Mouse (Mus musculus): ENCODE results near the gene Map2. TPM values are rescaled to one million over a fixed set of nuclear protein-coding genes. Genes with fewer than 3 reads are reported as not detected.

The Map2 gene
- total RNA-seq, 2 experiments from 2014 or later, result 5.5 to 5.8 TPM

DNA sequence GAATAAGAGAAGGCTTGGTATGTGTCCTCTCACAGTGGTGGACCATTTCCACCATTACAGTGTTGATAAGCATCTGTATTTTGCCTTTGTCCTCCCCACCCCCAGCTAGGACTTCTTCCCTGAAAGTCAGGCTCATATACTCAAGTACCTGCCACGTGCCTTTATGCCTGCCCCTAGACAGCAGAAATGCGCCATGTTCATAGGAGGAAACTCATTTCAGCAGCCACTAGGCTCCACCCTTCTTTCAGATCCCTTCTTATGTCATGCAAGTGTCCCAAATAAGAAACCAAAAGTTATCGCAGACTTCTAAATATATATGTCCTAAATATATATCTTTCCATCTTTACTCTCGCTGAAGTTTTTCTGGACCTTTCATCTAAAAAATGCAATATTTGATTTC, 21.2 kb downstream of the Map2 start:
- intact Hi-C loops (cut with DNase I), result no loop called here
- DNase-seq, result no peak

DNA sequence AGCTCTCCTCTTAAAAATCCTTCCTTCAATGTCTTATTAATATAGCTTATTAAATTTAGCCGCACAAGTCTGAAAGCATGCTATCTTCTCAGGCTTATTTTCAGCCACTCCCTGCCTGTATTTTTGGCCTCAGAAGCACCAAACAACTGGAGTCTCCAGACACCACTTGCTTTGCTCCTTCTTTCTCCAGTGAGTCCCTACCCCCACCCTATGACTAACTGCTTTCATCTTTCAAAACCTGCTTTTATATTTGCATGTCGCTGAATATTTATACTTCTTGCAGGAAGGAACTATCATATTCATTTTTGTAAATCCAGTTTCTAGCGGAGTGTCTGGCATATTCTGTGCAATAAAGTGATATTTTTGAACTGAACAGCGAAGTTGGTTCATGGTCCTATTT, 21.6 kb downstream of the Map2 start:
- no peak for DNase-seq
- intact Hi-C loops (cut with DNase I), result no loop called here

DNA sequence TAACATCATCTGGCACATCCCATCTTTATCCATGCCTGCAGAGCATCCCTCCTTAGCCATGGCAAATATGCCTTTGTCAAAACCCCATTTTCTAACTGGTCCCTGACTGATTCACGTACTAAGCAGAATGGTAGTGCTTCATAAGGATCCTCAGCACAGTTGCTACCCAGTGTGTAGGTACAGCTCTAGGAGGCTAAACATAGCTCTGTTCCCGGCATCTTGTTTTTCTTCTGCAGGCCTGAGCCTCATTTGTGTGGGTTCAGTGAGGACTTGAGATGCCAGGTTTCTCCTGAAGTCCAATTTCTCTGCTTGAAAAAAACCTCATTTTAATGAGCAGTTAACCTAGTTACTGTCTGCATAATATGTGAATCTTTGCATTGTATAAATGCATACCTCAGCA, 30.4 kb downstream of the Map2 start:
- DNase-seq, result no peak
- intact Hi-C loops (cut with DNase I), result no loop called here

DNA sequence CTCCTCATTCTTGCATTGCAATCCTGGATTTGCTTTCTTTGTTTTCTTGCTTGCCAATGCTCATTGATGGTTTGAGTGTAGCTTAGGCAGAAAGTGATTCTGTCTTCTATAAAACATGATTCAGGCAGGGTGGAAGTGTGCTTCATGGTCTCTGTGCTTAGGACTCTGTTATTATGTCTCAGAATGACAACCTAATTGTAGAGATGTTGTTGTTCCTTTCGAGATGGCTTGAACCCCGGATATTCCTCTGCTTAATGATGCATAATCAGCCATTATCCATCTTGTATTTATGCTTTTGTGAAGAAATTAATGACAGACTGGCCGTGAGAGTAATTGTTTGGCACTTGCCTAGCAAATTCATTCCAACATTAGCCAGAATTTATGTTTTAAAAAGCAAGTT, 31.8 kb downstream of the Map2 start:
- no peak for DNase-seq
- intact Hi-C loops (cut with DNase I), result no loop called here

DNA sequence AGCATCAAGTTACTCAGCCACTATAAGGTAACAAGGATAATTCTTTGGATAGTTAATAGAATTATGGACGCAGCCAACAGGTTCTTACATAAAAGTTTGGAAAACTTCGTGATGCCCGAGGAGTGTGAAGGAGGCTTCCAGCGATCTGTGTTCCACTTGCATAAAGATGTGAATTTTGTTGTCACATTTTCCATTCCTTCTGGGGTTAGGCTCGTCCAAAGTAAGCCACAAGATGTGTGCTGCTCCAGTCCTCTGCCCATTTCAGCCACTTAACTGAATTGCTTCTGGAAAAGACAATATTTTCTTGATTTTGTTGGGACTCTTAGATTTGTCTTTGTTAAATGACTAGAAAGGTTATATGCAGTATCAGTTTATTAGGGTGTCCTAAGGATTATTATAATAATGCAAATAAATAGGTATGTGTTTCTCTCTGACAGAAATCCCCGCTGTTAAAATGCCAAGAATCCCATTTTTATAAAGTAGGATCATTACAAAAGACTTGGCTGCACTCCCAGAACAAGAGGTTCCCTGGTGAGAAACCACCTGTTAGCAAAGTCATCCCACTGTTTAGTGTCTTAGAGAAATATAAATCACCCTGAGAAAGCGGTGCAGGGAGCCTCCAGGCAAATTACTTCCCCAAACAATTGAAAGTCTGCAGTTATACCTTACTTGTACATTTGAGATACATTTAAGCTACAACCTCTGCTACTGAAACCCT, 36.2 kb downstream of the Map2 start:
- no peak for DNase-seq
- intact Hi-C loops (cut with DNase I), result no loop called here

DNA sequence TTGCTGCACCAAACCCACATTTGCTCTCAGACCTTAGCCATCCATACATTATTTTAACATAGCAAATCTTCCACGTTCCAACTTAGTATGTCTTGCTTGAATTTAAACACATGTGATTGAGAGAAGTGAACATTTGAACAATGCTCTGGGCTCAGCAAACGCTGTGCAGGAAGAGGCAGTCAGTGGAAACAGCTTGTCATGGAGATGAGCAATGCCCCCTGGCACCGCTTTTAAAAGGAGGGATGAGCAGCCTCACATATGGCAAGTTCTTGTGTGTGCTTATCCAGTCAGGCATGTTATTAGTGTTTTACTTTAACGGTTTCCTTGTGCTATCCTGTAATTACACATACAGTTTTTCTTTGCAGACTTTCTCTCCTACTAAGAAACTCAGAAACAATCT, 46.4 kb downstream of the Map2 start:
- no peak for DNase-seq
- intact Hi-C loops (cut with DNase I), result no loop called here

DNA sequence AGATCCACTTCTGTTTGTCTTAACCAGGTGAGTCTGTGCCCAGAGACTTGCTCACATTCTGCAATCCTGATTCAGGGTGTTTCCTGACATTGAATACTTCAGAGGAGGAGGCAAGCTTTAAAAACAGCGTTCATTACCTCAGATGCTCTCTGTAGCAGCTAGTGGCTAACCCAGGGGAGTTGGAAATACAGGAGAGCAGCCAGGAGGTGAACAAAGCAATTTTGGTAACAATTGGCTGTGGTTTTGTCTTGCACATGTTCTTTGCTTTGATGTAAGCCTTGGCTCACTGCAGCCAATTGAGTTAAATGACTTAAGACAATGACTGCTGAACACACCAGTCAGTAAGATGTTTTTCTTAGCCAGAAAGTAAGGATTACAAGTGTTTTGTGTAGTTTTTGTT, 48.3 kb downstream of the Map2 start:
- intact Hi-C loops (cut with DNase I), result no loop called here
- no peak for DNase-seq

DNA sequence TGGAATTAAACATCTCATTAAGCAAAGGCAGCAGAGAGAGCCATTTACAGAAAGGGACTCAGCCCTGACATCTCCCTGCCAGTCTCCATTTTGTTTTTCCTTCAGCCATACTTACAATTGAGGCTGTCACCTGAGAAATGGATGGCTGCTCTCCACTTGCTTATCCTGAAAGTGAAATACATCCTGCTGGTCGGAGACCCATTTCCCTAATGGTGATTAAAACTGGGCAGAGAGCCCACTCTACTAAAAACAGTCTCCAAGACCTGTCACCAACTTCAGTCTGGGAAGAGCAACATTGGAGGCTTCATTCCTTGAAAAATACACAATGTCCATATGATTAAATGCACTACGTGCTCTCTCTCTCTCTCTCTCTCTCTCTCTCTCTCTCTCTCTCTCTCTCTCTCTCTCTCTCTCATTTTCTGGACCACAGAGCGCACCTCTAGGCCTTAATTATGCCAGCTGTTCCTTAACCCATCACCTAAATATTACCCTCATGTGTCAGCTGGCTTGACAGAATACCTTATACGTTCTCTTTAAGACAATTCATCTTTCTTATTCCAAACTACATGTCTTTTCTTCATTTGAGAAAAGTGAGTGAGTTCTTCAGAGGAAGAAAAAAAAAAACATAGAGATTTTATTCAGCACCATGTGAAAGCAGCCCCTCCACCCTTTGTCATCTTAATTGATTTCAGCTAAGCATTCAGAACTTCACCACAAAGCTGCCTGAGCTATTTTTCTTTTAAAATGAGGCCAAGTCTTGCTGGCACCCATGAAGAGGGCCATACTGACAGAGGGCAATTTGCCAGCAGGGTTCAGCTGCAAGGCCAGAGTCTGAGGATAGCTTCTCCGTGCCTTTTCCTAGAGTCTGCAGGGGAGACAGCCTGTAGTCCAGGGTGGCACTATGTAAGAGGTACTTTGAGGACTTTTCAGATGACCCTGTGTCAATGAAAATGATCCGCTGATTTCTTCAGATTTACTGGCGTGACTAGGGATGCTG, 51.6 kb downstream of the Map2 start:
- intact Hi-C loops (cut with DNase I), result no loop called here

DNA sequence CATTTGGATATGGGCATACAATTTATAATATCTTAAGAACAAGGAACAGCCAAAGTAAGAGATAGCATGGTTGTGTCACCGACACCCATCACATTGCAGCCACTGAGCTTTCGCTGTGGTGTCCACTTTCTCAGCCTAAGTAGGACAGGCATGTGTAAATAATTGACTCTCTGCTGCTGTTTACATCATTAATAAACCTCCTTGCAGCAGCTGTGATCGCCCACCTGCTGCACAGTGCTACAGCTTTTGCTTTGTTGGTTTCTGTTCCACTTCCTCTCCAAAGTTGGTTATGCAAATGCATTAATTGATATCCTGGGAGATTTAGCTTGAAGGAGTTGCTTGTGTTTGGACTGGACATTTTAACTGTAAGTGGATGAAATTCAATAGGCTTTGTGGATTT, 53.1 kb downstream of the Map2 start:
- intact Hi-C loops (cut with DNase I), result no loop called here
- no peak for DNase-seq

More for the DNA sequence above, 51.6 kb downstream of the Map2 start:
- peak; percentile 7 to 11 for DNase-seq

DNA sequence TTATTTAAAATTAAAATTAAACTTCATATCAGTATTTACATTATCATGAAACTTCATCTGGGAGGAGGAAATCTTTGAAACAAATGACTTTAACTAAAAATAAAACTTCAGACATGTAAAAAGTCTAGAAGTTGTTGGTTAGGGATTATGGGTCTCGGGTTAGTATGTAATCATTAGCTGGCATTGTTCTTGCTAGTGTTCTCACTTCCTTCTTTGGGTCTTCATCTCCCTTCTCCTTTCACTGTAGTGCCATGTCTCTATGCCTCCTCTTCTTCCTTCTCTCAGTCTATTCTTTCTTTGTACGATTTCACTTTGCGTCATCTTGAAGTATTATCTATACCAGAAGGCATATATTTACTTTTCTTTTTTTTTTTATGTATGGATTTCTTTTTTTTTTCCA, 55.3 kb downstream of the Map2 start:
- intact Hi-C loops (cut with DNase I), result no loop called here
- no peak for DNase-seq

DNA sequence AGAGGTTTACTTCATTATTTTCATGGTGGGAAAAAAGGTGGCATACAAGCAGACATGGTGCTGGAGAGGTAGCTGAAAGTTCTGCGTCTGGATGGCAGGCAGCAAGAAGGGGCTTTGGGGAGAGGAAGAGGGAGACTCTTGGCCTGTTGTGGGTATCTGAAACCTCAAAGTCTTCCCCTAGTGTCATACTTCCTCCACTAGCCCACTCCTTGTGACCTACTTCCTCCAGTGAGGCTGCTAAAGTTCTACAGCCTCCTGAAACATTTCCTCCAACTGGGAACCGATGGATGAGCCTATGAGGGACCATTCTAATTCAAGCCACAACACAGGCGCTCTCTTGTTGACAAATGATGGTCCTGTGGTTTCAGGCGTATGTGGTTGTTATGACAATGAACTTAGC, 56.9 kb downstream of the Map2 start:
- DNase-seq, result no peak
- intact Hi-C loops (cut with DNase I), result no loop called here

DNA sequence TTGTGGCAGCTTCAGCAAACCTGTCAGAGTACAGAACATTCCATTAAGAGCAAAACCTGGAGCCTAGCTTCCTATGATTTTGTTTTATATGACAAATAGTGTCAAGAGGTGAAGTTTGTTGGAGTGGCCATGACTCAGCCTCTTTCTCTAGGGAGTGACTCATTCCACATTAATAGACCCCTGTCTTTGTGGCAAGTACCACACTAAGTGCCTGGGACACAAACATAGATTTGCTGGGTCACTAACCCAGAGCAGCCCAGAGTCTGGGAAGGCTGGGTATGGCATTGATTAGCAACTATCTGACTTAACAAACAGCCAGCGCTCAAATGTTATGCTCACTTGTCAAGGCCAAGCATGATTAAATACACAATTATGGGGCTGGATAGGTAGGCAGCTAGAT, 69.8 kb downstream of the Map2 start:
- DNase-seq, result no peak
- intact Hi-C loops (cut with DNase I), result no loop called here

DNA sequence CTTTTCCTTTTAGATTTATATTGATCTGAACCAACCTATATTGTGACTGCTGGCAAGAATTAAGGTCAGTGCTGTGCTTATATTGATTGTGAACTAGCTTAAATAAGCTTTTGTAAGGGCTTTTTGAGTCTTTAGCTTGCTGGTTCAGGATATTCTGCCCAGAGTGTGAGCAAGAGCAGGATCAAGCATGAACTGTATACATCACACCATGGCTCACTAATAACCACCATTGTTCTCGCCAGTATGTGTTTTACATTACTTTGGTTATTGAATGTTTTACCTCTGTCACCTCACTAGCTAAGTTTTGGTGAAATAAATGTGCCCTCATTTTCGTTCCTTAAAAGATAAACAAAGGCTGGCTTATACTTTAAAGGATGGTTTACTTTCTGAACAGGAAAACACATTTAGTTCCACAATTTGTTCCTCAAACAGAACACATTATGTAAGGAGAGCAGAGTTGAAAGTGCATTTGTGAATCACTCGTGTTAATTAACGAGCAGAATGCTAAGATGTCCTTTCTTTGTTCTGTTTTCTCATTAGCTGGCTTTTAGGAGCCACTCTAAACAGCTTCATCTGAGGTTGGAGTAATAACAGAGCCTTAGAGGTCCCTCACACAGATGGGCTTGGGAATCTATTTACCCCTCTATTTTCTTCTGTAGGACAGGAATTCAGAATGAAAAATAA, 76.7 kb downstream of the Map2 start:
- DNase-seq, result no peak
- intact Hi-C loops (cut with DNase I), result no loop called here

DNA sequence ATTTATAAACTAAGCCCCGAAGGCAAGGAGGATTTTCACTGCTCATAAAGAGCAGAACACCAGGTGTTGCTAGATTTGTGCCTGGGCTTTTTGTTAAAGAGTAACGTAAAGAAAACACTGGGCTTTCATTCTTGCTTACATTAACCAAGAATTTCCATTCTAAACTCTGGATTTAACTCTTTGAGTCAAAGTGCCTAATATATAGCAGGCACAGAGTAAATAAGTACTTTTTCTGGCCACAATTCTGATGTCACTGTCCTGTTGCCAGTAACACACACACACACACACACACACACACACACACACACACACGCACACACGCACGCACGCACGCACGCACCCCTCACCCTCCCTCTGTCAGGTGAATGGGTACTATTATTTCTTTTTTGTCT, 77.3 kb downstream of the Map2 start:
- intact Hi-C loops (cut with DNase I), result no loop called here
- no peak for DNase-seq

DNA sequence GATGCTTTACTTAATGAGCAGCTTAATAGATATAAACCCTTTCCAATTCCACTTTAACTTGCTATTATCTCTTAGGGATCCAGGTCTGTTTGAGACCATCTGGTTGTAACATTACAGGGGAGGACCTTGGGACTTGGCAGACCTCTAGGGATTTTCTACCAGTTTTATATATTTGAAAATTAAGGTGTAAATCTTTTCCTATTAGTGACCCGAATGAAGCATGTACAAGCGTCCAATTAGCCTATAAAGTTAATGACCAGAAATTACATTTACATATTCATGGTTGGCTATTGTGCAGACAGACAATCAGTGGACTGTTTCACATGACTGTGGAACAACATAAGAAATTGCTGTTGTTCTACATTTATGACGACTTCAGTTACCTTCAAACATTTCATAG, 88.1 kb downstream of the Map2 start:
- no peak for DNase-seq
- intact Hi-C loops (cut with DNase I), result no loop called here

DNA sequence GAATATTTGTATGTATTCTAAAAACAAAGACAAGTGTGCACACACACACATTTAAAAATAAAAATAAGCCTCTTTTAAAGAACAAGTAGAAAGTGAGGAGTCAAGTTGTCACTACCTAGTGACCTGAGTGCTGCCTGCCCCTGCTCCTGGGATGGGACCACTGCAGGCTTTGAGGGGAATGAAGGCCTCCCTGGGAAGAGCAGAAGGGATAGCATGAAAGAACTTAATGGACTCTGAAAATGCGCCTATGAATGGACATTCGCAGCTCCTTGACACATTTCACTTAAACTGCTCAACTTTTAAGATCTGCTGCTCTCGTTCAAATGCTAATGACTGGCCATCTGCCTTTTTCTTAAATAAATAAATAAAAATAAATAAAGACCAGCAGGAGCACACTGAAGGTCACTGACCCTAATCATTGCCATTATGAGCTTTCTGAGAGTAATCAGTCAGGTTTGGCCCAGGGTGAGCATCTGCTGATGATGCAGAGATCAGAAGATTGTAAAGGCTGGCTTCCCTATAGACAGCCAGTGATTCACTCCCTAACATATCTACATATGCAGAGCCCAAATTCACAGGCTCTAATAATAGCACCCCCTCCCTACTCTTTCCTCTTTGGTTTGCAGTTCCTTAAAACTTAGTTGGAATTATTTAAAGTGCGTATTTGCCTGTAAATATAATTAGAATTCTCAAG, 91.3 kb downstream of the Map2 start:
- DNase-seq, result no peak
- intact Hi-C loops (cut with DNase I), result no loop called here

DNA sequence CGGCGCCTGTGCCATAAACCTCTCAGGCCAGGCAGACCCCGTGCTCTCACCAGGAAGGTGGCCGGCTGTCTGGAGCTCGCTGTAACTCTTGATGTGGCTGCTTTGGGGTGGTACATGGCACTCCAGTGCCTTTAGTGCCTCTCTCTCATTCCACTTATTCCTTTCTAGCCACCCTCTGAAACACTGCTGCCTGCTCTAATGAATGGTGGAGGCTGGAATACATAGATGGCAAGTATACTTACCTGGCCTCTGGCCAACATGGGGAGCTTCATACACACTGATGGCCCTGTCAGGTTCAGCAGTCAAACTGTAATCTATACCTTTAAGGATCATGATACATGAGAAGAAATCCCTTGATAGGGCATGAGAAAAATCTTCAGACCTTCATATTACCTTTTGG, 102.6 kb downstream of the Map2 start:
- no peak for DNase-seq
- intact Hi-C loops (cut with DNase I), result no loop called here

DNA sequence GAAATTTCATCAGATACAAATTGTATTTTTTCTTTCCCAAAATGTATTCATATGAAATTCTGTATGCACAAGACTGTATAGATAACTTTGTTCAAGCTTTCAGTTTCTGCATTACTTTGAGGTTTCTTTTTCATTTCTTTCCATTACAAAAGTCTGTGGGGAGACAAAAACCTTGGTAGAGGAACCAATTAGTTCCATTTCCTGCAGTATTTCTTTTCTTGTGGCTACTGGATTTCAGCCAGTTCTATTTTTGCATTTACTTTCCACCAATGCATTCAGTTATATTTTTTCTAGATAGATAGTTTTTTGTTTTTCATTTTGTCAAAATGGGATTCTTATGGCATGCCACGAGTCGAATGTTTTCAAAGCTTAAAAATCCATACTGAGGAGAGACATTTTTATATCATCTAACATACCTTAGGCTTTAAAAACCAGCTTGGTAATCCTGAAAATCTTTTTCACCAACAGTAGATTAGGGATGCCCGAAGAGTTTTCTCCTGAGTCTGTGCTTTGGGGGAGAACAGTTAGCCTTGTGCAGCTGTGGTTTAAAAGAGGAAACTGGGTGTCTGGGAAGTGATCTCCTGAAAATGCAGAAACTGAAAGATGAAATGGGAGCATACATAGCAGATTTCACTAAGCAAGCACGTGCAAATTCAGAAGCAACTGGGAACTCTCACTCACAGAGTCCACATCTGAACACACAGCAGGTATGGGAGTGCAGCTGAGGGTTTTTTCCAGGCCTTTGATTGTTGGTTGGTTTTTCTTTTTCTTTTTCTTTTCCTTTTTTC, 104.3 kb downstream of the Map2 start:
- intact Hi-C loops (cut with DNase I), result no loop called here
- DNase-seq, result peak in 1 of 2 experiments; percentile 5

DNA sequence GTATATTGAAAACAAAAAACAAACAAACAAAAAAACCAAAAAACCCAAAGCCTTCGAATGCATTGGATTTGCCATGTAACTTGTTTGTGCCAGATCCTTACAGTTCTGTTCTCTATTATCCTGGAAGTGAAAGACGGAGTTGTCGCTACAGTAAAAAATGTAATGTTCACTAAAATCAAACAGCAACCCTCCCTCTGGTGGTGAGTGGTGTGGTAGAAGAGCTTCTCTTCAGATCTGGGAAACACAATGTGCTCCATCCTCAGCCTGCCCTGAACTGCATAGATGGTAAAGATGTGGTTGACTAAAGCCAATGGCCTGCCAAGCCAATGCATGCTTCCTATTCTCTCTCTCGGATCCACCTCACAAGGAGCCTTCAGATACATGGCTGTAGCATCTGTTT, 105.1 kb downstream of the Map2 start:
- DNase-seq, result no peak

DNA sequence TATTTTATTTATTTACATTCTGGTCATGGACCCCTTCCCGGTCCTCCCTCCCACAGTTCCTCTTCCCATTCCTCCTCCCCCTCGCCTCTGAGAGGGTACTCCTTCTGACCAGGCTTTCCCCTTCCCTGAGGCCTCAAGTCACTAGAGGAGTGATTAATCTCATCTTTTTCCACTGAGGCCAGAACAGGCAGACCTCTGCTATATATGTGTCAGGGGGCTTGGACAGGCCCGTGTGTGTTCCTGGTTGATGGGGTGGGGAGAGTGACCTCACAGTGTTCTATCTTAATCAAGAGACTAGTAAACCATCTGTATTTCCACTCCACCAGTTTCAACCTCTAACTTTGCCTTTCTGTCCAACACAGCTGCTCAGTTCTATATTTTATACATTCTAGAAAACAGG, 107.4 kb downstream of the Map2 start:
- no peak for DNase-seq
- intact Hi-C loops (cut with DNase I), result no loop called here

More for the DNA sequence above, 105.1 kb downstream of the Map2 start:
- intact Hi-C loops (cut with DNase I), result no loop called here

Data from heart, postnatal 10 days (tissue).